Mouse (Mus musculus) MEL (cell line): ENCODE results near the gene Fam69b. TPM values are rescaled to one million over a fixed set of nuclear protein-coding genes. Genes with fewer than 3 reads are reported as not detected.

ENCODE experiments used
- DNase-seq: peaks from one replicate; pipeline ENCODE4 v3.0.0; 2011; ENCODE audit warnings: low read depth, low spot score
- H3K27ac ChIP-seq: 2 replicates; pipeline ENCODE4 v1.5.1; 2012; ENCODE audit warnings: low read depth, mild to moderate bottlenecking, control low read depth, low read length, moderate library complexity; ENCODE audit not compliant: control insufficient read depth
- H3K27me3 ChIP-seq, 2 experiments: fragments of 150-350 bp in 1 of 2; sonication (generic) in 1 of 2; 2 replicates each; pipeline ENCODE4 v1.6.1; 2012; ENCODE audit warnings: low read length in 2 of 2, mild to moderate bottlenecking in 2 of 2, improper control_type of control experiment in 1 of 2, moderate library complexity in 1 of 2; ENCODE audit not compliant: insufficient read depth in 2 of 2, control insufficient read depth in 1 of 2
- H3K36me3 ChIP-seq, 2 experiments: 2 replicates each; pipeline ENCODE4 v1.6.1; 2012 to 2014; ENCODE audit warnings: low read length in 2 of 2, improper control_type of control experiment in 1 of 2, inconsistent platforms in 1 of 2, mild to moderate bottlenecking in 1 of 2; ENCODE audit not compliant: insufficient read depth in 2 of 2, control insufficient read depth in 1 of 2
- H3K4me1 ChIP-seq, 2 experiments: fragments of 150-350 bp in 1 of 2; sonication (generic) in 1 of 2; 2 replicates each; pipeline ENCODE4 v1.6.1; 2012; ENCODE audit warnings: low read length in 2 of 2, improper control_type of control experiment in 1 of 2, mild to moderate bottlenecking in 1 of 2; ENCODE audit not compliant: insufficient read depth in 2 of 2, control insufficient read depth in 1 of 2
- H3K4me3 ChIP-seq, 2 experiments: fragments of 150-350 bp in 1 of 2; sonication (generic) in 1 of 2; 2 replicates each; pipeline ENCODE4 v1.5.1; 2012; ENCODE audit warnings: low read depth in 2 of 2, low read length in 2 of 2, mild to moderate bottlenecking in 2 of 2, moderate library complexity in 2 of 2, control low read depth in 1 of 2, improper control_type of control experiment in 1 of 2; ENCODE audit not compliant: control insufficient read depth in 1 of 2, insufficient read depth in 1 of 2
- H3K79me2 ChIP-seq: 2 replicates; pipeline ENCODE4 v1.6.1; 2012; ENCODE audit warnings: mild to moderate bottlenecking, low read length, moderate library complexity; ENCODE audit not compliant: control insufficient read depth, poor library complexity, insufficient read depth
- H3K9ac ChIP-seq: 2 replicates; pipeline ENCODE4 v1.6.1; 2012; ENCODE audit warnings: low read depth, mild to moderate bottlenecking, control low read depth, low read length, moderate library complexity; ENCODE audit not compliant: control insufficient read depth, poor library complexity, severe bottlenecking
- H3K9me3 ChIP-seq: fragments of 150-350 bp; sonication (generic); replicated peaks from 2 replicates; pipeline ENCODE4 v1.6.1; 2012; ENCODE audit warnings: mild to moderate bottlenecking, low read length, improper control_type of control experiment, moderate library complexity; ENCODE audit not compliant: insufficient read depth
- ELF1 ChIP-seq: IDR thresholded peaks from 2 replicates; pipeline ENCODE4 v1.6.1; 2014; ENCODE audit warnings: low read depth, mild to moderate bottlenecking, inconsistent platforms, low read length, improper control_type of control experiment, moderate library complexity
- EP300 ChIP-seq, 2 experiments: IDR thresholded peaks; 2 replicates each; pipeline ENCODE4 v1.6.1; 2011; ENCODE audit warnings: improper control_type of control experiment in 2 of 2, low read length in 2 of 2, low read depth in 1 of 2, mild to moderate bottlenecking in 1 of 2
- ETS1 ChIP-seq: IDR thresholded peaks from 2 replicates; pipeline ENCODE4 v1.6.1; 2012; ENCODE audit warnings: low read depth, mild to moderate bottlenecking, inconsistent platforms, low read length, improper control_type of control experiment, moderate library complexity
- GATA1 ChIP-seq: IDR thresholded peaks from 2 replicates; pipeline ENCODE4 v1.6.1; 2011; ENCODE audit warnings: low read depth, low read length, improper control_type of control experiment
- HCFC1 ChIP-seq: IDR thresholded peaks from 2 replicates; pipeline ENCODE4 v1.6.1; 2012; ENCODE audit warnings: low read depth, mild to moderate bottlenecking, inconsistent platforms, low read length, improper control_type of control experiment, moderate library complexity
- JUND ChIP-seq: IDR thresholded peaks from 2 replicates; pipeline ENCODE4 v1.6.1; 2011; ENCODE audit warnings: low read depth, mild to moderate bottlenecking, improper control_type of control experiment, low read length
- MAFK ChIP-seq: IDR thresholded peaks from 2 replicates; pipeline ENCODE4 v1.6.1; 2011; ENCODE audit warnings: low read depth, mild to moderate bottlenecking, low read length, improper control_type of control experiment, borderline replicate concordance
- MAX ChIP-seq: IDR thresholded peaks from 2 replicates; pipeline ENCODE4 v1.6.1; 2011; ENCODE audit warnings: low read length, improper control_type of control experiment
- MXI1 ChIP-seq: IDR thresholded peaks from 2 replicates; pipeline ENCODE4 v1.6.1; 2011; ENCODE audit warnings: mild to moderate bottlenecking, low read depth, low read length, improper control_type of control experiment
- MYB ChIP-seq: IDR thresholded peaks from 2 replicates; pipeline ENCODE4 v1.6.1; 2011; ENCODE audit warnings: mild to moderate bottlenecking, low read depth, low read length, improper control_type of control experiment
- NELFE ChIP-seq: IDR thresholded peaks from 2 replicates; pipeline ENCODE4 v1.6.1; 2011; ENCODE audit warnings: low read depth, low read length, improper control_type of control experiment
- POLR2A ChIP-seq, 2 experiments: IDR thresholded peaks; 2 replicates each; pipeline ENCODE4 v1.6.1; 2011 to 2012; ENCODE audit warnings: low read length in 2 of 2, mild to moderate bottlenecking in 2 of 2, control low read depth in 1 of 2, improper control_type of control experiment in 1 of 2, low read depth in 1 of 2, moderate library complexity in 1 of 2; ENCODE audit not compliant: control insufficient read depth in 1 of 2, insufficient read depth in 1 of 2, poor library complexity in 1 of 2
- POLR2AphosphoS2 ChIP-seq: IDR thresholded peaks from 2 replicates; pipeline ENCODE4 v1.6.1; 2011; ENCODE audit warnings: low read length, improper control_type of control experiment
- POLR2AphosphoS5 ChIP-seq: IDR thresholded peaks from 2 replicates; pipeline ENCODE4 v1.6.1; 2012; ENCODE audit warnings: low read depth, borderline replicate concordance, mild to moderate bottlenecking, inconsistent platforms, low read length, moderate library complexity, mixed read lengths
- SIN3A ChIP-seq: IDR thresholded peaks from 2 replicates; pipeline ENCODE4 v1.6.1; 2012; ENCODE audit warnings: low read length, improper control_type of control experiment, inconsistent platforms
- SMC3 ChIP-seq: IDR thresholded peaks from 2 replicates; pipeline ENCODE4 v1.6.1; 2011; ENCODE audit warnings: low read depth, low read length, improper control_type of control experiment
- TBP ChIP-seq: IDR thresholded peaks from 2 replicates; pipeline ENCODE4 v1.8.0; 2011; ENCODE audit warnings: low read depth, low read length, improper control_type of control experiment
- TCF12 ChIP-seq: IDR thresholded peaks from 2 replicates; pipeline ENCODE4 v1.6.1; 2014; ENCODE audit warnings: low read depth, mild to moderate bottlenecking, inconsistent platforms, low read length, improper control_type of control experiment, moderate library complexity
- UBTF ChIP-seq: IDR thresholded peaks from 2 replicates; pipeline ENCODE4 v1.6.1; 2012; ENCODE audit warnings: low read depth, mild to moderate bottlenecking, inconsistent platforms, low read length, improper control_type of control experiment, moderate library complexity, borderline replicate concordance; ENCODE audit not compliant: insufficient read depth
- USF1 ChIP-seq: IDR thresholded peaks from 2 replicates; pipeline ENCODE4 v1.6.1; 2014; ENCODE audit warnings: low read depth, mild to moderate bottlenecking, inconsistent platforms, low read length, improper control_type of control experiment, moderate library complexity
- USF2 ChIP-seq, 2 experiments: IDR thresholded peaks; 2 replicates each; pipeline ENCODE4 v1.6.1; 2011 to 2012; ENCODE audit warnings: improper control_type of control experiment in 2 of 2, low read length in 2 of 2, borderline replicate concordance in 1 of 2, inconsistent platforms in 1 of 2, low read depth in 1 of 2, mild to moderate bottlenecking in 1 of 2; ENCODE audit not compliant: insufficient read depth in 1 of 2
- ZC3H11A ChIP-seq: IDR thresholded peaks from 2 replicates; pipeline ENCODE4 v1.6.1; 2012; ENCODE audit warnings: low read depth, mild to moderate bottlenecking, inconsistent platforms, low read length, improper control_type of control experiment
- ZMIZ1 ChIP-seq: IDR thresholded peaks from 2 replicates; pipeline ENCODE4 v1.6.1; 2012; ENCODE audit warnings: low read depth, mild to moderate bottlenecking, inconsistent platforms, low read length, improper control_type of control experiment, moderate library complexity
- ZNF384 ChIP-seq: IDR thresholded peaks from 2 replicates; pipeline ENCODE4 v1.6.1; 2012; ENCODE audit warnings: low read depth, mild to moderate bottlenecking, inconsistent platforms, low read length, improper control_type of control experiment
- polyA plus RNA-seq, 2 experiments: library from polyadenylated mRNA; stranded (reverse) in 1 of 2; unstranded in 1 of 2; fragments of >175 nt in 1 of 2; fragments of >200 nt in 1 of 2; gene quantifications; 2 replicates each; pipeline versions ENCODE4 v1.2.1 to v1.2.4; 2012; ENCODE audit warnings: low replicate concordance in 2 of 2, low read depth in 1 of 2; ENCODE audit not compliant: insufficient read length in 2 of 2, insufficient read depth in 1 of 2, missing spikeins in 1 of 2
- total RNA-seq: library from RNA; depleted of rRNA; stranded (reverse); fragments of 300-350 nt; gene quantifications from 2 replicates; pipeline ENCODE4 v1.2.3, GENCODE M21; 2012

The Fam69b gene
- total and polyA plus RNA-seq, 3 experiments, result 0.42 to 0.67 TPM; not detected in 1

GRCm38 (mm10) chr2:26602631-26603030 lies 25.6 kb upstream of the Fam69b start:
- Histone ChIP-seq H3K27me3 (peaks cover 2 to 4% of the 10 kb centered on the region in 2 experiments; a peak in 3 of 4 replicates), H3K4me1 (no peaks in the 10 kb centered on the region; a peak in 1 of 4 replicates), H3K36me3 (no peaks in the 10 kb centered on the region), H3K27ac (no peak overlapping the region), H3K4me3 (no peak overlapping the region), H3K9me3 (no peaks in the 10 kb centered on the region)
- DNase-seq, result no peak
- TF ChIP-seq ZMIZ1 (no peak), TCF12 (no peak), POLR2AphosphoS5 (no peak), ZNF384 (no peak), NELFE (no peak), MAFK (no peak), UBTF (no peak), TBP (no peak), ETS1 (no peak), USF2 (IDR thresholded peaks at IDR 0.05; ENCODE audit: borderline replicate concordance in 1 of 2, insufficient read depth in 1 of 2, low read depth in 1 of 2, low read length in 2 of 2) (no peak), MAX (no peak), POLR2A (IDR thresholded peaks at IDR 0.05; ENCODE audit: control insufficient read depth in 1 of 2, insufficient read depth in 1 of 2, low read depth in 1 of 2, low read length in 2 of 2, poor library complexity in 1 of 2) (no peak), ZC3H11A (no peak), SIN3A (no peak), EP300 (IDR thresholded peaks at IDR 0.05; ENCODE audit: low read depth in 1 of 2, low read length in 2 of 2) (no peak), ELF1 (no peak), JUND (no peak), MXI1 (no peak), HCFC1 (no peak), POLR2AphosphoS2 (no peak)
- TF ChIP-seq, all 39 proteins: peak for 0
- H3K9ac ChIP-seq, result no peak overlapping the region
- H3K79me2 ChIP-seq, result no peaks in the 10 kb centered on the region; the same call in 1 of the 2 replicates

- no peaks in the 10 kb centered on the region for H3K9me3 ChIP-seq
- H3K27ac ChIP-seq, result no peak overlapping the region
- H3K27me3 ChIP-seq, result peaks cover 2 to 4% of the 10 kb centered on the region in 2 experiments; a peak in 3 of 4 replicates
- no peak for DNase-seq
- no peaks in the 10 kb centered on the region for H3K36me3 ChIP-seq
- H3K9ac ChIP-seq, result peak overlapping the region; percentile 86
- TF ChIP-seq ZNF384, result no peak
- no peak for TF ChIP-seq ELF1
- no peak for TF ChIP-seq MYB
- no peak for TF ChIP-seq ZC3H11A
- TF ChIP-seq ZMIZ1, result no peak
- no peak for TF ChIP-seq USF1
- no peak for TF ChIP-seq JUND
- no peak for TF ChIP-seq POLR2AphosphoS5
- TF ChIP-seq GATA1, result no peak
- TF ChIP-seq SMC3, result no peak
- TF ChIP-seq MAFK, result no peak
- H3K4me1 ChIP-seq, result no peaks in the 10 kb centered on the region; a peak in 1 of 4 replicates
- H3K79me2 ChIP-seq, result no peaks in the 10 kb centered on the region; the same call in 1 of the 2 replicates
- H3K4me3 ChIP-seq, result peak overlapping the region; percentile 56 to 77
Measured at GRCm38 (mm10) chr2:26603159-26603558, 25.1 kb upstream of the Fam69b start.
